Mouse (Mus musculus): ENCODE results near the gene H2-M10.1. TPM values are rescaled to one million over a fixed set of nuclear protein-coding genes. Genes with fewer than 3 reads are reported as not detected.
A peak's percentile ranks its signal among the peaks of the same experiment; 100 is the strongest.
"Not testable (repeated sequence)": the region's sequence is repeated elsewhere in the genome, so short reads cannot be mapped to it uniquely, and the experiment has no call there.

Gene H2-M10.1
- polyA plus RNA-seq, 1 experiment from 2014 or later: not detected

- H3K36me3 ChIP-seq (ENCODE audit: control insufficient read depth, insufficient read depth, low read length): no peaks in the 10 kb centered on the region
These were observed 16.7 kb downstream of the H2-M10.1 start for GRCm38 (mm10) chr17:36309293-36309692.

GRCm38 (mm10) chr17:36308855-36309254, 17.1 kb downstream of the H2-M10.1 start:
- not testable (repeated sequence) for H3K27ac ChIP-seq (ENCODE audit: low read depth, low read length); H3K9ac ChIP-seq (ENCODE audit: low read length); H3K36me3 ChIP-seq (ENCODE audit: control insufficient read depth, insufficient read depth, low read length); H3K9me3 ChIP-seq (ENCODE audit: control insufficient read depth, low read length); ATAC-seq (ENCODE audit: low FRiP score); H3K27me3 ChIP-seq (ENCODE audit: control insufficient read depth, insufficient read depth, low read length); H3K4me2 ChIP-seq; H3K4me3 ChIP-seq (ENCODE audit: low read depth, low read length); H3K4me1 ChIP-seq (ENCODE audit: control insufficient read depth, insufficient read depth, low read length)
- WGBS: 3% methylated on average over 3 of the region's 3 CpGs
- peak; percentile 95 for DNase-seq (ENCODE audit: low spot score, missing footprints)

More at GRCm38 (mm10) chr17:36309293-36309692, 16.7 kb downstream of the H2-M10.1 start:
- no peak overlapping the region for H3K4me3 ChIP-seq (ENCODE audit: low read depth, low read length)
- no peak overlapping the region for H3K9ac ChIP-seq (ENCODE audit: low read length)
- H3K9me3 ChIP-seq (ENCODE audit: control insufficient read depth, low read length): no peaks in the 10 kb centered on the region
- ATAC-seq (ENCODE audit: low FRiP score) (no peak), DNase-seq (ENCODE audit: low spot score, missing footprints) (no peak)
- WGBS: 41% methylated on average over 1 of the region's 1 CpGs
- no peak overlapping the region for H3K27ac ChIP-seq (ENCODE audit: low read depth, low read length)
- no peaks in the 10 kb centered on the region for H3K4me1 ChIP-seq (ENCODE audit: control insufficient read depth, insufficient read depth, low read length)
- no peak overlapping the region for H3K4me2 ChIP-seq
- H3K27me3 ChIP-seq (ENCODE audit: control insufficient read depth, insufficient read depth, low read length): no peaks in the 10 kb centered on the region

GRCm38 (mm10) chr17:36286390-36286789, 39.6 kb downstream of the H2-M10.1 start, which contains the start of gene H2-M10.2:
TSS of gene H2-M10.2 (minus strand) at chr17:36286490.
- Histone ChIP-seq H3K4me1 (ENCODE audit: control insufficient read depth, insufficient read depth, low read length) (no peaks in the 10 kb centered on the region), H3K27ac (ENCODE audit: low read depth, low read length) (no peak within 1 kb of the TSS), H3K9ac (ENCODE audit: low read length) (no peak within 1 kb of the TSS), H3K27me3 (ENCODE audit: control insufficient read depth, insufficient read depth, low read length) (no peaks in the 10 kb centered on the region), H3K4me3 (ENCODE audit: low read depth, low read length) (no peak within 1 kb of the TSS), H3K36me3 (ENCODE audit: control insufficient read depth, insufficient read depth, low read length) (peaks cover 7% of the 10 kb centered on the region; the same call in 1 of the 2 replicates), H3K9me3 (ENCODE audit: control insufficient read depth, low read length) (no peaks in the 10 kb centered on the region), H3K4me2 (no peak within 1 kb of the TSS)
- WGBS: 94% methylated on average over 2 of the region's 2 CpGs
- no peak for ATAC-seq (ENCODE audit: low FRiP score)
- peak; percentile 47 for DNase-seq (ENCODE audit: low spot score, missing footprints)

- no peaks in the 10 kb centered on the region for H3K9me3 ChIP-seq (ENCODE audit: control insufficient read depth, low read length)
- peaks cover 16% of the 10 kb centered on the region for H3K36me3 ChIP-seq (ENCODE audit: control insufficient read depth, insufficient read depth, low read length)
- H3K4me3 ChIP-seq (ENCODE audit: low read depth, low read length): no peak overlapping the region
- H3K4me1 ChIP-seq (ENCODE audit: control insufficient read depth, insufficient read depth, low read length): no peaks in the 10 kb centered on the region
- WGBS: 91% methylated on average over 4 of the region's 4 CpGs
- DNase-seq (ENCODE audit: low spot score, missing footprints) (peak; percentile 69), ATAC-seq (ENCODE audit: low FRiP score) (no peak)
- H3K27ac ChIP-seq (ENCODE audit: low read depth, low read length): no peak overlapping the region
- H3K27me3 ChIP-seq (ENCODE audit: control insufficient read depth, insufficient read depth, low read length): no peaks in the 10 kb centered on the region
- H3K9ac ChIP-seq (ENCODE audit: low read length): no peak overlapping the region
- no peak overlapping the region for H3K4me2 ChIP-seq
These were observed 44.3 kb downstream of the H2-M10.1 start for GRCm38 (mm10) chr17:36281521-36282245.

- no peak overlapping the region for H3K4me3 ChIP-seq (ENCODE audit: low read depth, low read length)
- H3K36me3 ChIP-seq (ENCODE audit: control insufficient read depth, insufficient read depth, low read length): peaks cover 4% of the 10 kb centered on the region
- WGBS: 94% methylated on average over 4 of the region's 4 CpGs
- H3K27ac ChIP-seq (ENCODE audit: low read depth, low read length): no peak overlapping the region
- H3K27me3 ChIP-seq (ENCODE audit: control insufficient read depth, insufficient read depth, low read length): no peaks in the 10 kb centered on the region
- DNase-seq (ENCODE audit: low spot score, missing footprints) (peak; percentile 57), ATAC-seq (ENCODE audit: low FRiP score) (no peak)
- H3K4me1 ChIP-seq (ENCODE audit: control insufficient read depth, insufficient read depth, low read length): peaks cover 16% of the 10 kb centered on the region
- H3K9me3 ChIP-seq (ENCODE audit: control insufficient read depth, low read length): no peaks in the 10 kb centered on the region
- no peak overlapping the region for H3K4me2 ChIP-seq
- no peak overlapping the region for H3K9ac ChIP-seq (ENCODE audit: low read length)
These were observed 51.2 kb downstream of the H2-M10.1 start for GRCm38 (mm10) chr17:36274776-36275175.

- ATAC-seq (ENCODE audit: low FRiP score): no peak
These were observed 52.2 kb downstream of the H2-M10.1 start for GRCm38 (mm10) chr17:36273796-36274195.

More at GRCm38 (mm10) chr17:36273796-36274195, 52.2 kb downstream of the H2-M10.1 start:
- H3K4me3 ChIP-seq (ENCODE audit: low read depth, low read length): no peak overlapping the region
- no peaks in the 10 kb centered on the region for H3K9me3 ChIP-seq (ENCODE audit: control insufficient read depth, low read length)
- H3K9ac ChIP-seq (ENCODE audit: low read length): no peak overlapping the region
- H3K27me3 ChIP-seq (ENCODE audit: control insufficient read depth, insufficient read depth, low read length): no peaks in the 10 kb centered on the region
- H3K36me3 ChIP-seq (ENCODE audit: control insufficient read depth, insufficient read depth, low read length): peaks cover 4% of the 10 kb centered on the region
- peaks cover 16% of the 10 kb centered on the region for H3K4me1 ChIP-seq (ENCODE audit: control insufficient read depth, insufficient read depth, low read length)
- H3K27ac ChIP-seq (ENCODE audit: low read depth, low read length): no peak overlapping the region
- DNase-seq (ENCODE audit: low spot score, missing footprints): peak; percentile 26
- H3K4me2 ChIP-seq: no peak overlapping the region
- 97% methylated on average over 4 of the region's 4 CpGs for WGBS

Other genes starting within 250 kb of the H2-M10.1 start
- not detected in 2 replicates for gene Gm19684, start 204.5 kb downstream of the H2-M10.1 start, polyA plus RNA-seq (2014; fragmentation: Nextera tagmentation; extraction: Ambion mirVana)
- not detected in 2 replicates for gene Gm7030, start 196.7 kb downstream of the H2-M10.1 start, polyA plus RNA-seq (2014; fragmentation: Nextera tagmentation; extraction: Ambion mirVana)
- gene Gm8909, start 157.6 kb downstream of the H2-M10.1 start, polyA plus RNA-seq (2014; fragmentation: Nextera tagmentation; extraction: Ambion mirVana): 0.16 TPM in 1 of 2 replicates, not detected in the other
- gene H2-T3, start 135.9 kb downstream of the H2-M10.1 start, polyA plus RNA-seq (2014; fragmentation: Nextera tagmentation; extraction: Ambion mirVana): not detected in 2 replicates
- 80.7 and 83.2 TPM in 2 replicates for gene Rpp21, start 68.1 kb downstream of the H2-M10.1 start, polyA plus RNA-seq (2014; fragmentation: Nextera tagmentation; extraction: Ambion mirVana)
- gene Trim39, start 53.9 kb downstream of the H2-M10.1 start, polyA plus RNA-seq (2014; fragmentation: Nextera tagmentation; extraction: Ambion mirVana): 17.4 and 17.6 TPM in 2 replicates
- gene H2-M10.2, start 39.7 kb downstream of the H2-M10.1 start, polyA plus RNA-seq (2014; fragmentation: Nextera tagmentation; extraction: Ambion mirVana): 0.19 TPM in 1 of 2 replicates, not detected in the other
- gene H2-M10.3, start 42.3 kb upstream of the H2-M10.1 start, polyA plus RNA-seq (2014; fragmentation: Nextera tagmentation; extraction: Ambion mirVana): not detected in 2 replicates
- not detected in 2 replicates for gene H2-M10.4, start 136.2 kb upstream of the H2-M10.1 start, polyA plus RNA-seq (2014; fragmentation: Nextera tagmentation; extraction: Ambion mirVana)
- gene H2-M11, start 220.9 kb upstream of the H2-M10.1 start, polyA plus RNA-seq (2014; fragmentation: Nextera tagmentation; extraction: Ambion mirVana): not detected in 2 replicates